ENCODE assay signal across 17 mouse cellular contexts in genomic region chr5:31750231-31750925, GRCm38 (mm10). TPM values are rescaled to one million over a fixed set of nuclear protein-coding genes. Genes with fewer than 3 reads are reported as not detected.
A peak's percentile ranks its signal among the peaks of the same experiment; 100 is the strongest.
DNase-seq lines count a peak whose midpoint lies in the region; ATAC-seq lines count a peak whose summit lies in the region.
"Had no signal": no experiment of that assay in that cellular context is flagged by ENCODE, and none has a peak within 500 bp of the region (broad histone marks: within the 10 kb centered on the region; RNA-seq: fewer than 3 reads in every experiment).

No protein-coding gene starts in this region.

- H3K36me3 ChIP-seq in midbrain, embryonic 14.5 days (ENCODE audit: control insufficient read depth, insufficient read depth, low read length) = no peaks in the 10 kb centered on the region
- H3K36me3 ChIP-seq: embryonic facial prominence, embryonic 12.5 days; hindbrain, embryonic 15.5 days; limb, embryonic 15.5 days; midbrain, embryonic 12.5 days; neural tube, embryonic 13.5 days had no signal

- ATAC-seq in midbrain, embryonic 14.5 days (ENCODE audit: low FRiP score, low TSS enrichment) = no peak
- ATAC-seq: CD4-positive, CD25-positive, alpha-beta regulatory T cell, adult 4 months had no signal

- H3K4me2 ChIP-seq in midbrain, embryonic 14.5 days (ENCODE audit: low read length) = no peak overlapping the region
- H3K4me2 ChIP-seq: embryonic facial prominence, embryonic 12.5 days; hindbrain, embryonic 15.5 days; limb, embryonic 15.5 days; midbrain, embryonic 12.5 days; neural tube, embryonic 13.5 days had no signal

- DNase-seq in brain, adult 2 months (ENCODE audit: low read depth, low spot score) = peak; percentile 82
- DNase-seq in frontal cortex, adult 2 months (ENCODE audit: extremely low spot score in 1 of 2, low spot score in 1 of 2) = peak; percentile 72 to 77
- DNase-seq in layer of hippocampus, postnatal 14 days (ENCODE audit: low spot score in 2 of 2) = peak; percentile 56 to 65
- DNase-seq in right cerebral cortex, adult 18-20 months = peak; percentile 70
- no peak for DNase-seq in midbrain, embryonic 14.5 days
- DNase-seq in cerebellum, adult 8-10 months = no peak
- DNase-seq in adrenal gland, adult 2 months = no peak
- no peak for DNase-seq in gastrocnemius, postnatal 10 days
- DNase-seq: cerebellum, adult 11 months; kidney, adult 8-10 months; retina, postnatal 1 day had no signal

- no peaks in the 10 kb centered on the region for H3K4me1 ChIP-seq in midbrain, embryonic 14.5 days (ENCODE audit: control insufficient read depth, insufficient read depth, low read length)
- H3K4me1 ChIP-seq: embryonic facial prominence, embryonic 12.5 days; hindbrain, embryonic 15.5 days; midbrain, embryonic 12.5 days had no signal

- no peaks in the 10 kb centered on the region for H3K27me3 ChIP-seq in midbrain, embryonic 14.5 days (ENCODE audit: control insufficient read depth, insufficient read depth, low read length)
- H3K27me3 ChIP-seq: embryonic facial prominence, embryonic 12.5 days; hindbrain, embryonic 15.5 days; limb, embryonic 15.5 days; midbrain, embryonic 12.5 days; neural tube, embryonic 13.5 days had no signal

- H3K9me3 ChIP-seq in midbrain, embryonic 14.5 days (ENCODE audit: control insufficient read depth, low read length) = no peaks in the 10 kb centered on the region
- H3K9me3 ChIP-seq: embryonic facial prominence, embryonic 12.5 days; hindbrain, embryonic 15.5 days; limb, embryonic 15.5 days; midbrain, embryonic 12.5 days; neural tube, embryonic 13.5 days had no signal

- WGBS in midbrain, embryonic 14.5 days = 89% methylated on average over 9 of the region's 9 CpGs

- no peak overlapping the region for H3K27ac ChIP-seq in midbrain, embryonic 14.5 days (replicated peaks; ENCODE audit: low read depth, low read length)
- H3K27ac ChIP-seq: embryonic facial prominence, embryonic 12.5 days; hindbrain, embryonic 15.5 days; limb, embryonic 15.5 days; midbrain, embryonic 12.5 days; neural tube, embryonic 13.5 days had no signal

- no peak overlapping the region for H3K9ac ChIP-seq in midbrain, embryonic 14.5 days (replicated peaks; ENCODE audit: low read length)
- H3K9ac ChIP-seq: embryonic facial prominence, embryonic 12.5 days; hindbrain, embryonic 15.5 days; limb, embryonic 15.5 days; midbrain, embryonic 12.5 days; neural tube, embryonic 13.5 days had no signal

- H3K4me3 ChIP-seq in midbrain, embryonic 14.5 days (replicated peaks; ENCODE audit: low read depth, low read length) = no peak overlapping the region
- H3K4me3 ChIP-seq: embryonic facial prominence, embryonic 12.5 days; hindbrain, embryonic 15.5 days; limb, embryonic 15.5 days; midbrain, embryonic 12.5 days; neural tube, embryonic 13.5 days had no signal

RNA-seq across cellular contexts. Expression of gene Babam2, which starts 52.9 kb away (rescaled TPM):
- 44.9 and 45.2 TPM in 2 replicates for polyA plus RNA-seq in frontal cortex, adult 2 months (2012; rRNA removed)
- 10 to 100 TPM; 39.9 to 41.3 TPM for total RNA-seq in layer of hippocampus, postnatal 14 days (2021)
- 33.5 and 35.7 TPM in 2 replicates for polyA plus RNA-seq in midbrain, embryonic 14.5 days (2014; fragmentation: Nextera tagmentation; extraction: Ambion mirVana)
- 100 to 1,000 TPM in 1 of 2 experiments, 10 to 100 TPM in 1; 90.5 to 177 TPM for total RNA-seq in adrenal gland, adult 2 months (2021)
- 63.4 and 88.1 TPM in 2 replicates for polyA plus RNA-seq in adrenal gland, adult 2 months (2012; rRNA removed)
- total RNA-seq in gastrocnemius, postnatal 10 days (2021) = 10 to 100 TPM; 45.3 to 45.8 TPM

RNA-seq across cellular contexts. Expression of gene Rbks, which starts 53.0 kb away (rescaled TPM):
- 3.1 and 3.6 TPM in 2 replicates for polyA plus RNA-seq in frontal cortex, adult 2 months (2012; rRNA removed)
- 1 to 10 TPM; 3.4 to 5.9 TPM for total RNA-seq in layer of hippocampus, postnatal 14 days (2021)
- polyA plus RNA-seq in midbrain, embryonic 14.5 days (2014; fragmentation: Nextera tagmentation; extraction: Ambion mirVana) = 3.0 and 3.1 TPM in 2 replicates
- 10 to 100 TPM; 10.3 to 15.5 TPM for total RNA-seq in adrenal gland, adult 2 months (2021)
- polyA plus RNA-seq in adrenal gland, adult 2 months (2012; rRNA removed) = 2.2 and 5.0 TPM in 2 replicates
- total RNA-seq in gastrocnemius, postnatal 10 days (2021) = 1 to 10 TPM; 2.6 to 3.7 TPM

Comparison
In these comparisons a context has a peak if more than half of its experiments do, and no peak if none do; other contexts are left out.
1. DNase-seq: peak in brain, adult 2 months (single experiment), frontal cortex, adult 2 months (2 of 2), layer of hippocampus, postnatal 14 days (2 of 2) and right cerebral cortex, adult 18-20 months (single experiment); none in midbrain, embryonic 14.5 days (single experiment), cerebellum, adult 8-10 months (single experiment), adrenal gland, adult 2 months (single experiment) and gastrocnemius, postnatal 10 days (single experiment).